Mouse (Mus musculus): ENCODE results near the gene Mef2a. TPM values are rescaled to one million over a fixed set of nuclear protein-coding genes. Genes with fewer than 3 reads are reported as not detected.
"Not testable (repeated sequence)": the region's sequence is repeated elsewhere in the genome, so short reads cannot be mapped to it uniquely, and the experiment has no call there.

The Mef2a gene
- polyA plus RNA-seq, 1 experiment from 2014 or later, result 59.1 TPM

- H3K36me3 ChIP-seq (ENCODE audit: control insufficient read depth, insufficient read depth, low read length), result peaks cover 8% of the 10 kb centered on the region; the same call in 1 of the 2 replicates
- no peaks in the 10 kb centered on the region for H3K9me3 ChIP-seq (ENCODE audit: control insufficient read depth, low read length)
- ATAC-seq (ENCODE audit: low read depth) (no peak), DNase-seq (ENCODE audit: low spot score) (no peak)
- no peaks in the 10 kb centered on the region for H3K4me1 ChIP-seq (ENCODE audit: control insufficient read depth, insufficient read depth, low read length)
- no peaks in the 10 kb centered on the region for H3K27me3 ChIP-seq (replicated peaks; ENCODE audit: control insufficient read depth, insufficient read depth, low read length)
- H3K9ac ChIP-seq (ENCODE audit: low read depth, low read length), result no peak overlapping the region
- no peak overlapping the region for H3K4me2 ChIP-seq (ENCODE audit: low read depth, low read length)
- H3K4me3 ChIP-seq (ENCODE audit: low read depth, low read length), result no peak overlapping the region
- WGBS, result 89% methylated on average over 2 of the region's 2 CpGs
- no peak overlapping the region for H3K27ac ChIP-seq (replicated peaks; ENCODE audit: low read depth, low read length)
These were observed 64.6 kb downstream of the Mef2a start for GRCm38 (mm10) chr7:67308102-67308501.

DNA sequence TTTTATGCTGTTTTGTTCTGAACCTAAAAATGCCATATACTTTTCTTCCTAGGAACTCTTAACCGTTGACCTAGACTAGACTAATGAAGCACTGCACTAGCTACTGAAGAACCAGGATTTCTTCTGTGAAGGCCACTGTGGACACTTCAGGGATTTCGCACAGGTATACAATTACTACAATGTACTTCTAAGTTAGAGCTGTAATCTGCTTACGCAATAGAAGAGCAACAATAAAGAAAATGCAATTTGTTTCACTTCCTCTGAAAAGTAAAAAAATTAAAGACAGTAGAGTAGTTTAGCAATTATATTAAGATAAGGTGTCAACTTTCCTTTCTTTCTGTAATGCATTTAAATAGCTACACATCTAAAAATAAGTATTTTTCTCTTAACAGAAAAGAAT lies 65.6 kb downstream of the Mef2a start:
- 93% methylated on average over 3 of the region's 3 CpGs for WGBS
- H3K9ac ChIP-seq (ENCODE audit: low read depth, low read length), result no peak overlapping the region
- no peaks in the 10 kb centered on the region for H3K27me3 ChIP-seq (replicated peaks; ENCODE audit: control insufficient read depth, insufficient read depth, low read length)
- no peak overlapping the region for H3K27ac ChIP-seq (replicated peaks; ENCODE audit: low read depth, low read length)
- H3K4me2 ChIP-seq (ENCODE audit: low read depth, low read length), result no peak overlapping the region
- ATAC-seq (ENCODE audit: low read depth), result no peak
- no peaks in the 10 kb centered on the region for H3K4me1 ChIP-seq (ENCODE audit: control insufficient read depth, insufficient read depth, low read length)
- no peak for DNase-seq (ENCODE audit: low spot score)
- peaks cover 8% of the 10 kb centered on the region; the same call in 1 of the 2 replicates for H3K36me3 ChIP-seq (ENCODE audit: control insufficient read depth, insufficient read depth, low read length)
- H3K4me3 ChIP-seq (ENCODE audit: low read depth, low read length), result no peak overlapping the region
- H3K9me3 ChIP-seq (ENCODE audit: control insufficient read depth, low read length), result no peaks in the 10 kb centered on the region

- H3K9me3 ChIP-seq (ENCODE audit: control insufficient read depth, low read length), result no peaks in the 10 kb centered on the region
- WGBS, result 79% methylated on average over 3 of the region's 3 CpGs
- H3K27ac ChIP-seq (replicated peaks; ENCODE audit: low read depth, low read length), result no peak overlapping the region
- H3K36me3 ChIP-seq (ENCODE audit: control insufficient read depth, insufficient read depth, low read length), result peaks cover 4% of the 10 kb centered on the region; the same call in 1 of the 2 replicates
- no peak overlapping the region for H3K9ac ChIP-seq (ENCODE audit: low read depth, low read length)
- no peaks in the 10 kb centered on the region for H3K27me3 ChIP-seq (replicated peaks; ENCODE audit: control insufficient read depth, insufficient read depth, low read length)
- DNase-seq (ENCODE audit: low spot score), result no peak
- no peak overlapping the region for H3K4me3 ChIP-seq (ENCODE audit: low read depth, low read length)
- ATAC-seq (ENCODE audit: low read depth), result no peak
- H3K4me1 ChIP-seq (ENCODE audit: control insufficient read depth, insufficient read depth, low read length), result no peaks in the 10 kb centered on the region
- no peak overlapping the region for H3K4me2 ChIP-seq (ENCODE audit: low read depth, low read length)
These were observed 67.7 kb downstream of the Mef2a start for GRCm38 (mm10) chr7:67304937-67305336.

DNA sequence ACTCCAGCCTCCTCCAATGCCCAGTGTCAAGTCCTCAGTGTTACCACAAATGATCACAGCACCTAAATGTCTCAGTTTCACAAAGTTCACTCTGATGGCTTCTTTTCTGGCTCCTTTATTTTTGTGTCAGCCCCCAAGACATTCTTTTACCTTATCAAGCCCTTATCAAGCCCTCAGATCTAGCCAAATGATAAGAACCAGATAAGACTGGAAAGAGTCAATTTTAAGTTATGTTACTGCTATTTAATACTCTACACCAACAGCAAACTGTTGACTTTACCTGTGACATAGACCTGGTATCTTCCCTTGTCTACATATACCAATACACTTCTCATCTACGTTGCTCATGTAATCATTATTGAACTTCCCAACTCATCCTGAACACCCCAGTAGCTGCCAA lies 76.2 kb downstream of the Mef2a start:
- no peaks in the 10 kb centered on the region for H3K9me3 ChIP-seq (ENCODE audit: control insufficient read depth, low read length)
- 91% methylated on average over 1 of the region's 1 CpGs for WGBS
- H3K36me3 ChIP-seq (ENCODE audit: control insufficient read depth, insufficient read depth, low read length), result no peaks in the 10 kb centered on the region
- no peak overlapping the region for H3K4me3 ChIP-seq (ENCODE audit: low read depth, low read length)
- H3K27me3 ChIP-seq (replicated peaks; ENCODE audit: control insufficient read depth, insufficient read depth, low read length), result no peaks in the 10 kb centered on the region
- ATAC-seq (ENCODE audit: low read depth) (no peak), DNase-seq (ENCODE audit: low spot score) (no peak)
- H3K4me2 ChIP-seq (ENCODE audit: low read depth, low read length), result no peak overlapping the region
- H3K27ac ChIP-seq (replicated peaks; ENCODE audit: low read depth, low read length), result no peak overlapping the region
- H3K4me1 ChIP-seq (ENCODE audit: control insufficient read depth, insufficient read depth, low read length), result no peaks in the 10 kb centered on the region
- no peak overlapping the region for H3K9ac ChIP-seq (ENCODE audit: low read depth, low read length)

GRCm38 (mm10) chr7:67291356-67291755 lies 81.3 kb downstream of the Mef2a start:
- H3K27me3 ChIP-seq (replicated peaks; ENCODE audit: control insufficient read depth, insufficient read depth, low read length), result no peaks in the 10 kb centered on the region
- WGBS, result 59% methylated on average over 1 of the region's 1 CpGs
- H3K4me3 ChIP-seq (ENCODE audit: low read depth, low read length), result no peak overlapping the region
- ATAC-seq (ENCODE audit: low read depth) (no peak), DNase-seq (ENCODE audit: low spot score) (no peak)
- no peaks in the 10 kb centered on the region for H3K4me1 ChIP-seq (ENCODE audit: control insufficient read depth, insufficient read depth, low read length)
- H3K9ac ChIP-seq (ENCODE audit: low read depth, low read length), result no peak overlapping the region
- no peaks in the 10 kb centered on the region for H3K9me3 ChIP-seq (ENCODE audit: control insufficient read depth, low read length)
- H3K27ac ChIP-seq (replicated peaks; ENCODE audit: low read depth, low read length), result no peak overlapping the region
- peaks cover 3% of the 10 kb centered on the region; the same call in 1 of the 2 replicates for H3K36me3 ChIP-seq (ENCODE audit: control insufficient read depth, insufficient read depth, low read length)
- no peak overlapping the region for H3K4me2 ChIP-seq (ENCODE audit: low read depth, low read length)

DNA sequence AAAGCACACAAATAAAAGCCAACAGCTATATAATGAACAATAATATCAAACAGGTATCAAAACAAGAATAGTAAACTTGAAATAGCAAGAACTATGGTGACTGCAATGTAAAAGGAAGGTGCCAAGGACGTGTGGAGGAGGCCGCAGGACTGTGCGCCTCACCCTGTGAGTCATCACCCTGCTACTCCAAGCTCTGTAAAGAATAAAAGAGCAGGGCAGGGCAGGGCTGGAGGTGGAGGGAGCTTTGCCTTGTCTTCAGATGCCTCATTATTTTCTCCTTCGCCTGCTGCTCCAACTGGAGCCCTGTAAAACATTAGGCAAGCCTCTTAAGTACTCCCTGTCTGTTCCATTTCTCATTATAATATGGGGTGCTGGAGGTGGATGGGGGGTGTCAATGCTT lies 85.2 kb downstream of the Mef2a start:
- Histone ChIP-seq H3K27me3 (replicated peaks; ENCODE audit: control insufficient read depth, insufficient read depth, low read length) (no peaks in the 10 kb centered on the region), H3K4me1 (ENCODE audit: control insufficient read depth, insufficient read depth, low read length) (no peaks in the 10 kb centered on the region), H3K9me3 (ENCODE audit: control insufficient read depth, low read length) (no peaks in the 10 kb centered on the region), H3K9ac (ENCODE audit: low read depth, low read length) (no peak overlapping the region), H3K27ac (replicated peaks; ENCODE audit: low read depth, low read length) (no peak overlapping the region), H3K4me2 (ENCODE audit: low read depth, low read length) (no peak overlapping the region), H3K36me3 (ENCODE audit: control insufficient read depth, insufficient read depth, low read length) (peaks cover 3% of the 10 kb centered on the region; the same call in 1 of the 2 replicates), H3K4me3 (ENCODE audit: low read depth, low read length) (no peak overlapping the region)
- DNase-seq (ENCODE audit: low spot score), result no peak
- no peak for ATAC-seq (ENCODE audit: low read depth)
- 84% methylated on average over 4 of the region's 4 CpGs for WGBS

- Histone ChIP-seq H3K9ac (ENCODE audit: low read depth, low read length) (no peak overlapping the region), H3K4me3 (ENCODE audit: low read depth, low read length) (no peak overlapping the region), H3K9me3 (ENCODE audit: control insufficient read depth, low read length) (no peaks in the 10 kb centered on the region), H3K27ac (replicated peaks; ENCODE audit: low read depth, low read length) (no peak overlapping the region), H3K27me3 (replicated peaks; ENCODE audit: control insufficient read depth, insufficient read depth, low read length) (no peaks in the 10 kb centered on the region), H3K4me2 (ENCODE audit: low read depth, low read length) (no peak overlapping the region), H3K4me1 (ENCODE audit: control insufficient read depth, insufficient read depth, low read length) (no peaks in the 10 kb centered on the region), H3K36me3 (ENCODE audit: control insufficient read depth, insufficient read depth, low read length) (peaks cover 5% of the 10 kb centered on the region; the same call in 1 of the 2 replicates)
- DNase-seq (ENCODE audit: low spot score) (no peak), ATAC-seq (ENCODE audit: low read depth) (no peak)
- 95% methylated on average over 6 of the region's 6 CpGs for WGBS
These were observed 89.1 kb downstream of the Mef2a start for GRCm38 (mm10) chr7:67283581-67283980.

DNA sequence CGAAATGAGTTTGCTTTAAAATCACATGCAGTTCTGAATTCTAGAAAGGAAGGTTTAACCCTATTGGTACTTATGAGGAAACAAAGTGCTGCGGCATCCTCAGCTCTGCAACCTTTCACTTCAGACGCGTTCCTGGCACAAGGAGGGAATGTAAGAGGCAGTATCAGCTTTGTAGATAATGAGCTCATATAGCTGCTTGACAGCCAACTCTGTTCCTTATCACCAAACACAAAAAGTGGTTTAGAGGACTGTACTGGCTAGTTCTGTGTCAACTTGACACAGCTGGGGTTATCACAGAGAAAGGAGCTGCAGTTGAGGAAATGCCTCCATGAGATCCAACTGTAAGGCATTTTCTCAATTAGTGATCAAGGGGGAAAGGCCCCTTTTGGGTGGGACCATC lies 102.2 kb downstream of the Mef2a start:
- not testable (repeated sequence) for H3K9ac ChIP-seq (ENCODE audit: low read depth, low read length); H3K27me3 ChIP-seq (replicated peaks; ENCODE audit: control insufficient read depth, insufficient read depth, low read length); DNase-seq (ENCODE audit: low spot score); H3K4me3 ChIP-seq (ENCODE audit: low read depth, low read length); ATAC-seq (ENCODE audit: low read depth); H3K4me2 ChIP-seq (ENCODE audit: low read depth, low read length); H3K9me3 ChIP-seq (ENCODE audit: control insufficient read depth, low read length); H3K4me1 ChIP-seq (ENCODE audit: control insufficient read depth, insufficient read depth, low read length); H3K27ac ChIP-seq (replicated peaks; ENCODE audit: low read depth, low read length)
- H3K36me3 ChIP-seq (ENCODE audit: control insufficient read depth, insufficient read depth, low read length), result peaks cover 20% of the 10 kb centered on the region; the same call in 1 of the 2 replicates
- 90% methylated on average over 4 of the region's 4 CpGs for WGBS

- H3K27me3 ChIP-seq (replicated peaks; ENCODE audit: control insufficient read depth, insufficient read depth, low read length), result no peaks in the 10 kb centered on the region
- H3K4me3 ChIP-seq (ENCODE audit: low read depth, low read length), result no peak overlapping the region
- H3K9me3 ChIP-seq (ENCODE audit: control insufficient read depth, low read length), result no peaks in the 10 kb centered on the region
- H3K4me1 ChIP-seq (ENCODE audit: control insufficient read depth, insufficient read depth, low read length), result no peaks in the 10 kb centered on the region
- no peak overlapping the region for H3K9ac ChIP-seq (ENCODE audit: low read depth, low read length)
- H3K4me2 ChIP-seq (ENCODE audit: low read depth, low read length), result no peak overlapping the region
- H3K27ac ChIP-seq (replicated peaks; ENCODE audit: low read depth, low read length), result no peak overlapping the region
- ATAC-seq (ENCODE audit: low read depth) (peak; percentile 88), DNase-seq (ENCODE audit: low spot score) (peak; percentile 87)
- H3K36me3 ChIP-seq (ENCODE audit: control insufficient read depth, insufficient read depth, low read length), result peaks cover 31% of the 10 kb centered on the region
- 71% methylated on average over 4 of the region's 4 CpGs for WGBS
These were observed 112.7 kb downstream of the Mef2a start for GRCm38 (mm10) chr7:67259828-67260563.
